Mouse (Mus musculus) ES-Bruce4 (cell line): ENCODE measurements around the gene C77080. TPM values are rescaled to one million over a fixed set of nuclear protein-coding genes. Genes with fewer than 3 reads are reported as not detected.

Source experiments
- H3K27ac ChIP-seq: 2 replicates; pipeline ENCODE4 v1.5.1; 2012; ENCODE audit warnings: low read length, inconsistent platforms; ENCODE audit not compliant: insufficient read depth
- H3K27me3 ChIP-seq: 2 replicates; pipeline ENCODE4 v1.6.1; 2012; ENCODE audit warnings: mild to moderate bottlenecking, low read length, inconsistent platforms; ENCODE audit not compliant: control insufficient read depth, poor library complexity, insufficient read depth, severe bottlenecking
- H3K36me3 ChIP-seq: 2 replicates; pipeline ENCODE4 v1.6.1; 2012; ENCODE audit warnings: inconsistent platforms, mild to moderate bottlenecking, low read length, moderate library complexity; ENCODE audit not compliant: control insufficient read depth, poor library complexity, insufficient read depth, severe bottlenecking
- H3K4me1 ChIP-seq: one replicate; pipeline ENCODE4 v1.8.1; 2011; ENCODE audit warnings: low read length; ENCODE audit not compliant: control insufficient read depth, insufficient read depth
- H3K4me3 ChIP-seq: 2 replicates; pipeline ENCODE4 v1.5.1; 2011; ENCODE audit warnings: low read depth, mild to moderate bottlenecking, low read length
- H3K9ac ChIP-seq: 2 replicates; pipeline ENCODE4 v1.6.1; 2012; ENCODE audit warnings: low read depth, mild to moderate bottlenecking, inconsistent platforms; ENCODE audit not compliant: poor library complexity, severe bottlenecking
- H3K9me3 ChIP-seq: replicated peaks from 2 replicates; pipeline ENCODE4 v1.6.1; 2012; ENCODE audit warnings: mild to moderate bottlenecking, low read length, inconsistent platforms; ENCODE audit not compliant: control insufficient read depth, poor library complexity, insufficient read depth, severe bottlenecking
- CTCF ChIP-seq: IDR thresholded peaks from one replicate; pipeline ENCODE4 v1.8.1; 2011; ENCODE audit warnings: low read depth, low read length
- EP300 ChIP-seq: IDR thresholded peaks from 2 replicates; pipeline ENCODE4 v1.6.1; 2011; ENCODE audit warnings: low read depth, low read length; ENCODE audit not compliant: insufficient read depth
- POLR2A ChIP-seq: IDR thresholded peaks from one replicate; pipeline ENCODE4 v1.8.1; 2011; ENCODE audit warnings: low read length; ENCODE audit not compliant: insufficient read depth
- polyA plus RNA-seq: library from polyadenylated mRNA; stranded (reverse); fragments of >200 nt; gene quantifications from 2 replicates; pipeline ENCODE4 v1.2.4, GENCODE M21; 2011; ENCODE audit warnings: low read depth; ENCODE audit not compliant: missing spikeins, insufficient read depth, insufficient read length

The C77080 gene
- polyA plus RNA-seq, 1 experiment, result 50.2 TPM

DNA sequence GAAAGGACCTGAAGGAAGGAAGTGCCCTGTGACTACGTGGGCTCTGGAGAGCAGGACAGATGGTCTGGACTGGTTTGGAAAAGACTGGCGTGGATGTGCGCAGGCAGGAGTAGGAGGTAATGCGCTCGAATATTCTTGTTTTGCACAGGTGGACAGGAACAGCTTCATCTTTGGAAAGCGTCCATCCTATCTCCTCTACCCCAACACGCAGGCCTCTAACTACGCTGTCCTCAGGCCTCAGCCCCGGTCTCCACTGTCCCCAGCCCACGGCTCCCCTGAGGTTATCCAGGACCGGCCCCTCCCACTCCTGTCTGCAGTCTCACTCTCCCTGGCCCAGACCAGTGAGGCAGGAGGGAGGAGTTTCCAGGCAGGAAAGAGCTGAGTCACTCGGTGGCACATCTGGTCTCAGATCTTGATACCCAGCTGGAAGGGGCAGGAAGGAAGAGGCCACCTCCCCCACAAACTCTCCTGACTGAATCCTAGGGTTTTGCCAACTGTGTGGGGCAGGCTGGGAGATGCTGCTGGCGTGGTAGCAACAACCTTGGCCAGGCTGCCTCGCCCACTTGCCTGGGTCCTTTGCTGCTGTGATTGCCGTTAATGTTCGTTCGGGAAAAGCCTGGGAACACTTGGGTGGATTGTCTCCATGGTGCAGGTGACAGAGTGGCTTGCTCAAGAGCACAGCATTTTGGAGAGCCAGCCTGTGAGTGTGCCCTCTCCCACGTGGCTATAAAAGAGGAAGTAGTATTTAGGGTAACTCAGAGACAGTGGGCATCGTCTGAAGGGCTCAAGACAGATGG lies 2.2 kb upstream of the C77080 start:
- peak overlapping the region; percentile 24 for H3K27ac ChIP-seq
- H3K4me1 ChIP-seq, result peaks cover 15% of the 10 kb centered on the region
- no peaks in the 10 kb centered on the region for H3K9me3 ChIP-seq
- peak overlapping the region; percentile 34 for H3K4me3 ChIP-seq
- H3K9ac ChIP-seq, result peak overlapping the region; percentile 9
- no peaks in the 10 kb centered on the region for H3K36me3 ChIP-seq
- TF ChIP-seq CTCF (no peak), EP300 (peak; percentile 75)
- no peaks in the 10 kb centered on the region for H3K27me3 ChIP-seq

DNA sequence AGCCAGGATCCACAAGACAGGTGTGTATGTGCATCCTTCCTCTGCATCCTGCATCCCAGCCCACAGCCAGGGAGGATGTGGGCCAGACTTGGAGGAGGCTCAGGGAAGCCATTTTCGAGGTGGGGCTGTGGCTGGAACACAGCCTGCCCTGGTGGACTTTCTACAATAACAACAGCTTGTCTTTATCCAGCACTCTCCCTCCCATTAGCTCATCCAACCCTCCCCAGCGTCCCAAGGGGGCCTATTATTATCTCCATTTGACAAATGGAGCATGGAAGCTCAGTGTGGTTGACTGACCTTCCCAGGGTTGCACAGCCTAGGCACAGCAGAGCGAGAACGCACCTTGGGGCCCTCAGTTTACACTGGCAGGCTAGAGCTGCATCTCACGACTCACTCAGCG lies 526 bp downstream of the C77080 start:
- peak overlapping the region; percentile 19 for H3K9ac ChIP-seq
- TF ChIP-seq EP300 (no peak), POLR2A (no peak), CTCF (no peak)
- no peaks in the 10 kb centered on the region for H3K27me3 ChIP-seq
- H3K4me1 ChIP-seq, result peaks cover 11% of the 10 kb centered on the region
- H3K4me3 ChIP-seq, result peak overlapping the region; percentile 28
- no peaks in the 10 kb centered on the region for H3K9me3 ChIP-seq
- peak overlapping the region; percentile 78 for H3K27ac ChIP-seq
- H3K36me3 ChIP-seq, result no peaks in the 10 kb centered on the region

DNA sequence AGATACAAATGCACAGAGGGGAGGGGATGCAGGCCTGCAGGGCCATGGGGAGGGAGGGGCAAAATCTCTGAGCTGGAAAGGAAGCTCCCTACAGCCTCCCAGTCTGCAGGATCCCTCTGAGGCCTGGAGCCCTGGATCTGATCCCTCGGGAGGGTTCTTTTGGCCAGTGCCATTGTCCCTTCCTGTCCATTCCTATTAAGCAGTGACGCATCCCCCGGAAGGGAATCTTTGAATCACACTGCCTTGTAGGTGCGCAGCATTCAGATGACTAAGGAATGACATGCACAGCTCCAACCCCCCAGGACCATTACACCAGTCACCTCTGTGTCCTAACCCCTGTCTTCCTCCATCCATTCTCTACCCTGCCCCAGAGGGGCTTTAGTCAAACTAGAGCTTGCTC lies 2.1 kb downstream of the C77080 start:
- peaks cover 5% of the 10 kb centered on the region for H3K4me1 ChIP-seq

GRCm38 (mm10) chr4:129256450-129257380 lies 4.5 kb downstream of the C77080 start:
- Histone ChIP-seq H3K36me3 (no peaks in the 10 kb centered on the region), H3K4me1 (peaks cover 5% of the 10 kb centered on the region), H3K9me3 (no peaks in the 10 kb centered on the region), H3K27ac (no peak overlapping the region), H3K9ac (no peak overlapping the region), H3K27me3 (no peaks in the 10 kb centered on the region), H3K4me3 (no peak overlapping the region)
- TF ChIP-seq POLR2A (no peak), EP300 (no peak), CTCF (no peak)

More for the DNA sequence above, 2.1 kb downstream of the C77080 start:
- no peak for TF ChIP-seq CTCF
- no peak for TF ChIP-seq EP300
- no peak for TF ChIP-seq POLR2A
- no peak overlapping the region for H3K4me3 ChIP-seq
- no peaks in the 10 kb centered on the region for H3K9me3 ChIP-seq
- no peak overlapping the region for H3K9ac ChIP-seq
- H3K36me3 ChIP-seq, result no peaks in the 10 kb centered on the region
- H3K27ac ChIP-seq, result no peak overlapping the region
- no peaks in the 10 kb centered on the region for H3K27me3 ChIP-seq

DNA sequence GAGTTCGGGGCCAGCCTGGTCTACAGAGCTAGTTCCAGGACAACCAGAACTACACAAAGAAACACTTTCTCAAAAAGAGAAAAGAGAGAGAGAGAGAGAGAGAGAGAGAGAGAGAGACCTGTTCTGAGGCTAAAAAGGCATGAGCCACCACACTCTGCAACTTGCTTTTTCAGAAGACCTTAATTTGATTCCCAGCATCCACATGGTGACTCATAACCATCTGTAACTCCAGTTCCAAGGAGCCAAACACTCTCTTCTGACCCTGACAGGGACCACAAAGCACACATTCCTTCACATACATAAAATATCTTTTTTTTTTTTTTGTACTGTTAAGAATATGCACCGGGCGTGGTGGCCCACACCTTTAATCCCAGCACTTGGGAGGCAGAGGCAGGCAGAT lies 6.6 kb downstream of the C77080 start:
- Histone ChIP-seq H3K9ac (no peak overlapping the region), H3K36me3 (no peaks in the 10 kb centered on the region), H3K27ac (no peak overlapping the region), H3K4me3 (no peak overlapping the region), H3K4me1 (no peaks in the 10 kb centered on the region), H3K27me3 (no peaks in the 10 kb centered on the region), H3K9me3 (no peaks in the 10 kb centered on the region)
- TF ChIP-seq POLR2A (no peak), EP300 (no peak), CTCF (no peak)

DNA sequence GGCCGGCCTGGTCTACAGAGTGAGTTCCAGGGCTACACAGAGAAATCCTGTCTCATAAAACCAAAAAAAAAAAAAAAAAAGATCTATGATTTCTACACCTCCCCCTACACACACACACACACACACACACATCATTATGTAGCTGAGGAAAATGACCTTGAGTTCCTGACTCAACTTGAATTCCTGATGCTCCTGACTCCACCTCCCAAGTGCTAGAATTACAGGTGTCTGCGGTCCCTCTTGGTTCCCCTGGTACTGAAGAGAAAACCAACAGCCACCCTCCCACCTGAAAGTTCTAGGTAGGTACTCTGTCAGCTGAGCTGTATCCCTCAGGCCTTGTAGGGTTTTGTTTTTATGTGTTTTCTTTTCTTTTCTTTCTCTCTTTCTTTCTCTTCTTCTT lies 8.7 kb downstream of the C77080 start:
- peaks cover 5% of the 10 kb centered on the region for H3K4me1 ChIP-seq
- no peaks in the 10 kb centered on the region for H3K27me3 ChIP-seq
- no peak for TF ChIP-seq POLR2A
- no peak for TF ChIP-seq EP300

More for the DNA sequence above, 8.7 kb downstream of the C77080 start:
- no peak overlapping the region for H3K9ac ChIP-seq
- no peaks in the 10 kb centered on the region for H3K9me3 ChIP-seq
- no peak overlapping the region for H3K4me3 ChIP-seq
- no peaks in the 10 kb centered on the region for H3K36me3 ChIP-seq
- no peak overlapping the region for H3K27ac ChIP-seq
